Mouse (Mus musculus) lung, adult 2 months (tissue): ENCODE data around the gene Gm49325.

Experiments
- CTCF ChIP-seq: fragments of 200-500 bp; IDR thresholded peaks from 2 replicates; pipeline ENCODE4 v1.5.1; 2011; ENCODE audit warnings: mild to moderate bottlenecking, low read length, control low read depth; ENCODE audit not compliant: insufficient read depth
- POLR2A ChIP-seq: fragments of 200-500 bp; IDR thresholded peaks from 2 replicates; pipeline ENCODE4 v1.6.1; 2011; ENCODE audit warnings: low read depth, mild to moderate bottlenecking, control low read depth, low read length, borderline replicate concordance; ENCODE audit errors: extremely low read depth

GRCm38 (mm10) chr10:77629970-77630369 is 24.0 kb downstream of the Gm49325 start:
- TF ChIP-seq POLR2A (no peak), CTCF (0 out of 2 replicates have a peak, but pooled peaks have one; percentile 22)
